Mouse (Mus musculus) mouse embryonic stem cell (cell line): ENCODE measurements around the gene Peg10.
"Not testable (repeated sequence)": the region's sequence is repeated elsewhere in the genome, so short reads cannot be mapped to it uniquely, and the experiment has no call there.

Experiments used
- in situ Hi-C, 2 experiments: fragments of 300-500 bp; cut with MboI; formaldehyde crosslinking; loops; 1 replicate in 1 of 2; 3 replicates in 1 of 2; pipeline ENCODE4 v1.14.3; 2019 to 2020; ENCODE audit warnings: low sequenced_read_pairs in 2 of 2, low pct_unique_long_range_greater_than_20kb in 1 of 2, mixed read lengths in 1 of 2; ENCODE audit not compliant: unreplicated experiment in 1 of 2

The Peg10 gene

GRCm38 (mm10) chr6:4746036-4746695 is 940 bp upstream of the Peg10 start:
- in situ Hi-C loops, result no loop called here

- in situ Hi-C loops, result no loop called here
Observed at GRCm38 (mm10) chr6:4747677-4748505, 785 bp downstream of the Peg10 start.

DNA sequence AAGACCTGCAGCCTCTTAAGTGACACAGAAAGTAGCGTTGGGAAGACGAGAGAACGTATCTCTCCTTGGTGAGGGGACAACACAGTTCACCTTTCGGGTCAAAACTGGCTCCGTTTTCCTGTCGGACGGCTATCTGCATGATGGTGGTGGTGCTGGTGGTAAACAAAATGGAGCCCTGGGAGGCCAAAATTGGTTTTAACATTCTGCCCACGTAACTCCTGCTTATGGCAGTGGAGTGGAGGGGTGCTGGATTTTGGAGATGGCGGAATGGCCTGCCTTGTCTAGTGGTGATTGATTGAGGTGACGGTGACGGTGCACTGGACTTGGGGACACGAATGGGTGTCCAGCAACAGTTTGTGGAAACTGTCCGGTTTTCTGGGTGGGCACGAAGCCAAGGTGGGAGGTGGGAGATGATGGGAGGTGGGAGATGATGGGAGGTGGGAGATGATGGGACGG is 1.4 kb downstream of the Peg10 start:
- in situ Hi-C loops, result no loop called here

- in situ Hi-C loops, result no loop called here
Observed at GRCm38 (mm10) chr6:4749091-4749490, 2.0 kb downstream of the Peg10 start.

GRCm38 (mm10) chr6:4751355-4751754 is 4.2 kb downstream of the Peg10 start:
- in situ Hi-C loops, result no loop called here

GRCm38 (mm10) chr6:4754286-4754685 is 7.2 kb downstream of the Peg10 start:
- in situ Hi-C loops, result no loop called here

DNA sequence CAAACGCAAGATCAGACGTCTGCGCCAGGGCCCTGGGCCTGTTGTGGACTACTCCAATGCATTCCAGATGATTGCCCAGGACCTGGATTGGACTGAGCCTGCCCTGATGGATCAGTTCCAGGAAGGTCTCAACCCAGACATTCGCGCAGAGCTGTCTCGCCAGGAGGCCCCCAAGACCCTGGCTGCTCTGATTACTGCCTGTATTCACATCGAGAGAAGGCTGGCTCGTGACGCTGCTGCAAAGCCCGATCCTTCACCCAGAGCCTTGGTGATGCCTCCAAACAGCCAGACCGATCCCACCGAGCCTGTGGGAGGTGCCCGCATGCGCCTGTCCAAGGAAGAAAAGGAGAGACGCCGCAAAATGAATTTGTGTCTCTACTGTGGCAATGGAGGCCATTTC is 7.8 kb downstream of the Peg10 start:
- in situ Hi-C loops, result no loop called here

- in situ Hi-C loops, result not testable (repeated sequence)
Observed at GRCm38 (mm10) chr6:4761415-4762142, 14.5 kb downstream of the Peg10 start.

DNA sequence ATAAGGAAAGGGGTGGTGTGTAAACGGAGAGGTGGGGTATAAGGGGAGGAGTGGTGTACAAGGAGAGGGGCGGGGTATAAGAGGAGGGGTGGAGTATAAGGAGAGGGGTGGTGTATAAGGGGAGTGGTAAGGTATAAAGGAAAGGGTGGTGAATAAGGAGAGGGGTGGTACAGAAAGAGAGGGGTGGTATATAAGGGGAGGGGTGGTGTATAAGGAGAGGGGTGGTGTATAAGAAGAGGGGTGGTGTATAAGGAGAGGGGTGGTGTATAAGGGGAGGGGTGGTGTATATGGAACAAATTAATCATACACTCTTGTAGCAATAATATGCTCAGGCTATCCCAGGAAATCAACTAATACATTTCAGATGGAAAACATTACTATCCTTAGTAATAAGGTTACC is 15.1 kb downstream of the Peg10 start:
- in situ Hi-C loops, result no loop called here

DNA sequence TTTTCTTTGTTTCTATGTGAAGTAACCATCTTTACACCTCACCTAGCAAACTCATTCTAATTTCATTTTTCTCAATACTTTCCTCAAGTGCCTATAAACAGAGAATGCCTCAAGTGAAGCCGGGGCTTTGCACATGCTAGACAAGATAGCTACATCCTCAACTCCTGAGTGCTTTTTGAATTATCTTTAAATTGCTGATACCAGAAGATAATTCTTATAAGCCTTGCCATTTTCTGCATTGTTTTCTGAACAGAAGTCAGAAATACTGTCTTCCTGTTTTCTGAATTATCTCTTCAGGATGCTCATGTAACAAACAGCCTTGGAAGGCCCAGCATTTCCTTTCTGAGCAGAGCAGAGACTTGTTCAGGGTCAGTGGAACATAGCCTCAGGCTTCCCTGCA is 49.2 kb downstream of the Peg10 start:
- in situ Hi-C loops, result no loop called here

GRCm38 (mm10) chr6:4797317-4797716 is 50.2 kb downstream of the Peg10 start:
- in situ Hi-C loops, result not testable (repeated sequence)

DNA sequence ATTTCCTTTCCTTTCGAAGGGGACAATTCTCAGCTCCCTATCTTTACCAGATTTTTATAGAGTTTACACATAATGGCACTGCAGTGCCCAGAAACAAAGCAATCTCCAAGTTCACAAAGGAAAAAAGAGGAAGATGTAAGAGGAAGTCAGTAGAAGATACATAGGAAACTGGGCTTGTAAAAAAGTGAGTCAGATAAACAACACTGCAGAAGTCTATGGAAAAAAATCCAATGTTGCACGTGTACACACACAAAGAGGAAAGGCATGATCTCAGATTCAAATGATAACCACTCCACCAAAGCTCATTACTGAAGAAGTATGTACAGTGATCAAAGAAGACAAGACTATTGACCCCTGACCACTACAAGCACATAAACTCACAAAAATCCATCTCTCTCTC is 51.3 kb downstream of the Peg10 start:
- in situ Hi-C loops, result no loop called here

DNA sequence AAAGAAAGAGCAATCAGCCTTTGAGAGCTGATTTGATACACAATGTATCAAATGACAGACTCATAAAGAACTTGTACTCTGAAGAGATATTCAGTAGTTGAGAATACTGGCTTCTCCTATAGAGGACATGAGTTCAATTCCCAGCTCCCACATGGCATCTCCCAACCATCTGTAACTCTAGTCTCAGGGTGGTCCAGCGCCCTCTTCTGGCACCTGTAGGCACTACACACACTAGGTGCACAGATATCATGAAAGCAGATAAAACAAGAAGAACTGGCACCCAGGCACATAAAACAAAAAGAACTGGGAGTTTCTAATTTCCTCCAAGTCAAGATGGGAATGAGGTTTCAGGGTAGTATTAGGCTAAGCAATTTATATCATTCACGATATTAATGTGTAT is 52.3 kb downstream of the Peg10 start:
- in situ Hi-C loops, result no loop called here

GRCm38 (mm10) chr6:4806981-4807380 is 59.9 kb downstream of the Peg10 start:
- in situ Hi-C loops, result loop anchor here in 1 of 2 experiments (10.0 kb wide), 1 partner anchor 152 kb away; no protein-coding TSS in a partner anchor
